Mouse (Mus musculus): ENCODE measurements around the gene Gprc5d.

- TF ChIP-seq POLR2A (IDR thresholded peaks at IDR 0.05; ENCODE audit: low read depth, low read length) (no peak), CTCF (IDR thresholded peaks at IDR 0.05; ENCODE audit: borderline replicate concordance, insufficient read depth, low read length) (no peak)
Measured at GRCm38 (mm10) chr6:135078420-135078819, 39.7 kb downstream of the Gprc5d start.

All from embryonic fibroblast, embryonic 13.5 days (primary cell).